Mouse (Mus musculus) T-helper 2 cell (primary cell): ENCODE results near the gene Hexa.

ENCODE experiments used
- in situ Hi-C: fragments of 300-600 bp; cut with MboI, MseI; formaldehyde crosslinking; loops from one replicate; pipeline ENCODE4 v1.15.1; 2025; ENCODE audit warnings: high pct_unique_total_duplicates

The Hexa gene

GRCm38 (mm10) chr9:59539441-59540137, at the start of gene Hexa, which contains the start of gene Tmem202:
Hexa (plus strand) TSS chr9:59539540.
Tmem202 (minus strand) TSS chr9:59539847.
- in situ Hi-C loops = no loop called here

- in situ Hi-C loops = no loop called here
These were observed 31.2 kb upstream of the Hexa start for GRCm38 (mm10) chr9:59508146-59508545.

- in situ Hi-C loops = no loop called here
These were observed 27.0 kb upstream of the Hexa start for GRCm38 (mm10) chr9:59512381-59512780.

- in situ Hi-C loops = no loop called here
These were observed 24.3 kb upstream of the Hexa start for GRCm38 (mm10) chr9:59515069-59515468.

GRCm38 (mm10) chr9:59517127-59517526, 22.2 kb upstream of the Hexa start:
- in situ Hi-C loops = no loop called here

GRCm38 (mm10) chr9:59518976-59519375, 20.4 kb upstream of the Hexa start:
- in situ Hi-C loops = no loop called here

- in situ Hi-C loops = no loop called here
These were observed 19.9 kb upstream of the Hexa start for GRCm38 (mm10) chr9:59519396-59519795.

- in situ Hi-C loops = no loop called here
These were observed 16.4 kb upstream of the Hexa start for GRCm38 (mm10) chr9:59522906-59523305.

GRCm38 (mm10) chr9:59526727-59527126, 12.6 kb upstream of the Hexa start:
- in situ Hi-C loops = no loop called here

- in situ Hi-C loops = no loop called here
These were observed 11.8 kb upstream of the Hexa start for GRCm38 (mm10) chr9:59527580-59527979.

GRCm38 (mm10) chr9:59528274-59528673, 11.1 kb upstream of the Hexa start:
- in situ Hi-C loops = no loop called here

GRCm38 (mm10) chr9:59531645-59532044, 7.7 kb upstream of the Hexa start:
- in situ Hi-C loops = no loop called here

GRCm38 (mm10) chr9:59533422-59533821, 5.9 kb upstream of the Hexa start:
- in situ Hi-C loops = no loop called here

GRCm38 (mm10) chr9:59533889-59534288, 5.5 kb upstream of the Hexa start:
- in situ Hi-C loops = no loop called here

GRCm38 (mm10) chr9:59537651-59538050, 1.7 kb upstream of the Hexa start:
- in situ Hi-C loops = no loop called here

- in situ Hi-C loops = no loop called here
These were observed 2.3 kb downstream of the Hexa start for GRCm38 (mm10) chr9:59541617-59542016.

- in situ Hi-C loops = no loop called here
These were observed 3.5 kb downstream of the Hexa start for GRCm38 (mm10) chr9:59542766-59543324.

GRCm38 (mm10) chr9:59544739-59545138, 5.4 kb downstream of the Hexa start:
- in situ Hi-C loops = no loop called here

- in situ Hi-C loops = no loop called here
These were observed 8.5 kb downstream of the Hexa start for GRCm38 (mm10) chr9:59547869-59548268.

- in situ Hi-C loops = no loop called here
These were observed 9.7 kb downstream of the Hexa start for GRCm38 (mm10) chr9:59548961-59549487.

GRCm38 (mm10) chr9:59550077-59550476, 10.7 kb downstream of the Hexa start:
- in situ Hi-C loops = no loop called here

- in situ Hi-C loops = no loop called here
These were observed 11.7 kb downstream of the Hexa start for GRCm38 (mm10) chr9:59551017-59551416.

- in situ Hi-C loops = no loop called here
These were observed 12.3 kb downstream of the Hexa start for GRCm38 (mm10) chr9:59551620-59552031.
